Mouse (Mus musculus): ENCODE results near the gene Aldh18a1.
"Not testable (repeated sequence)": the region's sequence is repeated elsewhere in the genome, so short reads cannot be mapped to it uniquely, and the experiment has no call there.

Gene Aldh18a1

DNA sequence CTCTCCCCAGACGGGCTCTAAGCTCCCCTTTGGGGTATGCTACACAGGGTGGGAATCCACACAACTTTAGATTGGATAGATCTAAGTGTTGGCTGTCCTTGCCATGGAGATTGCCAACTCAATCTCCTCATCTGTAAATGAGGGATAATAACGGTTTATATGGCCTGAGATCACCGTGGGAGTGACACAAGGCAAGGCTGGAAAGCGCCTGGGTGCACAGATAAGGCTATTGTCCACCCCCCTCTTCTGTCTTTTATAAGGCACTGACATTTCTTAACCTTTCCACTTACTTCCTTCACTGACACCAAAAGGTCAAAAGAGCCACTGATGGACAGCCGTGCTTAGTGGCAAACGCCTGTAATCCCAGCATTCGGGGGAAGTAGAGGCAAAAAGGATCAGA lies 1.4 kb downstream of the Aldh18a1 start:
- no peak for DNase-seq (ENCODE audit: inconsistent ontology term)

DNA sequence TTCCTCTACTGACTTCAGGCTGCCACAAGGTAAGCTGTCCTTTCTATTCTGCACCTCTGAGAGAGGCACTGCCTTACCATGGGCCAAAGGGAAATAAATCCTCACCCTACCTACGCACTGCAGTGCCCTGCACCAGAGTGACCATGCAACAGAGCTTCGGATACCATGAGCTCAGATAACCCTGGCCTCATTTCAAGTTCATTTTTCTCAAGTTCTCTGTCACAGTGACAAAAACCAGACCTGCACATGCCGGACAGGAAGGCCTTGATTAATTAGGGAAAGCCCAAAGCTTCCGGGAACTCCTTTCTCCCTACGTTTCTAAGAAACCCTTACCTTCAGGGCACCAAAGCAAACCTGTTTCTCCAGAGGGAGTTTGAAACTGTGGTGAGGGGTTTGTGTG lies 6.6 kb downstream of the Aldh18a1 start:
- no peak for DNase-seq (ENCODE audit: inconsistent ontology term)

DNA sequence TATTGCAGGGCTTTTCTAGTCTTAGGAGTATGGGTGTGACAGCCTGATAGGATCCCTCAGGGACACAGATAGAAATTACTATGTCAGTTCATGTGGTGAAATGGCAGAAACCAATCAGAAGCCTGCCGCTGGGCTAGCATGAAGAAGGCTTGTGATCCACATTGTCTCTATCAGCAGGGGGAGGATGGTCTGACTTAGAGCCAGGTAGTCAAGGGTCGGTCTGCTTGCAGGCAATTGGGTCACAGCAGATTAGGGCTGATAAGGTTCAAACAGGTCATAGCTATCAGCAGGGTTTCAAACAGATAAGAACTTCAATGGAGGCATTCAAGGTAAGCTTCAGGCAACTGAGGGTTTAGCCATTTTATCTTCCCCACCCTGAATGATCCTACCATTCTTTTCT lies 7.4 kb downstream of the Aldh18a1 start:
- no peak for DNase-seq (ENCODE audit: inconsistent ontology term)

DNA sequence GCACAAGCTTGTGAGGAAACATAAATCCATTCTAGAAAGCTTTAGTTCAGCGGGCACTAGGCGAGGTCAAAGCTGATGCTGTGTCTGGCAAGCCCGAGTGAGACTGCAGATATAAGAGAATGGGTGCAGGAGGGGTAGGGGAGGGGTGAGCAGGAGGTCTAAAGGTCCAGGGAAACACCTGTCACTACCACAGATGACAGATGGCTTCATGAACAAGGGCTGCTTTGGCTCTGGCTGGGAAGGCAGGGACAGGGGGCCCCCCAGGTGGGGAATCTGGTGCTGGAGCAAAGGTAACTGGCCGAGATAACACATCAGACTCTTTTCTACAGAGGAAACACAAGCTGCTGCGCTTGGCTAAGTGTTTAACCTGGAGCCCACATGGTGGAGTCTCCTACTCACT lies 12.8 kb downstream of the Aldh18a1 start:
- DNase-seq (ENCODE audit: inconsistent ontology term): no peak

DNA sequence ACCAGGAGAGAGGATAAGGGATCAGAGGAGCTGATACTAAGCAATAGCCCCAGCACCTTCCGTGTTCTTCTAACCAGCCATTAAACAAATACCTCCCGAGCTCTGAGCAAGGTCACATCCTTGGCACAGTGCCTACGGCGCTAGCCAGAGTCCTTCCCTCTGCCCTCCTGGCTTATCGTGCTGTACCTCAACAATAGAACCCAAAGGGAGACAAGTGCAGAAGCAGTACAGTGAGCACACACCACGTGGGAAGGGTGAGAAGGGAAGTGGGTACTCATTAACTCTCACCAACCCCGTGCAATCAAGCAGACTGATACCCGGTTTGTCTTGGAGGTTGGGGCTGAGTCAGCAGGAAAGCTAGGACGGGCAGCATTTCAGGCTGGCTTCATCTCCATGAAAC lies 17.5 kb downstream of the Aldh18a1 start:
- DNase-seq (ENCODE audit: inconsistent ontology term): no peak

DNA sequence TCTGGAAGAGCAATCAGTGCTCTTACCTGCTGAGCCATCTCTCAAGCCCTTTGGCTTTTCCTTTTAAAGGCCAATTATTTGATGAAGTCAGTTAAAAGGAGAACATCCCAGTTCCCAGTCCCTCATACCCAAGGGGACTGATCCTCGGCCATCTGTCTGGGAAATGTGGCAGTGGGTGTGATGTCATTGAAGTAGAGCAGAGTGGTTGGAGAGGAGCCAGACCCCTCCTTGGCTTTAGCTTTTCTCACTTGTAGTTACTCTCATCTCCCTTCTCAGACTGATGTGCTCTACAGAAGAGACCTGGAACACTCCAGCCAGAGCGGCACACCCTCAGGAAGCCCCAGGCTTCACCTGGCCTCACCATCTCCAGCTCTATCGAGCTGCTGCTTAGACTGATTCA lies 20.6 kb downstream of the Aldh18a1 start:
- DNase-seq (ENCODE audit: inconsistent ontology term): no peak

DNA sequence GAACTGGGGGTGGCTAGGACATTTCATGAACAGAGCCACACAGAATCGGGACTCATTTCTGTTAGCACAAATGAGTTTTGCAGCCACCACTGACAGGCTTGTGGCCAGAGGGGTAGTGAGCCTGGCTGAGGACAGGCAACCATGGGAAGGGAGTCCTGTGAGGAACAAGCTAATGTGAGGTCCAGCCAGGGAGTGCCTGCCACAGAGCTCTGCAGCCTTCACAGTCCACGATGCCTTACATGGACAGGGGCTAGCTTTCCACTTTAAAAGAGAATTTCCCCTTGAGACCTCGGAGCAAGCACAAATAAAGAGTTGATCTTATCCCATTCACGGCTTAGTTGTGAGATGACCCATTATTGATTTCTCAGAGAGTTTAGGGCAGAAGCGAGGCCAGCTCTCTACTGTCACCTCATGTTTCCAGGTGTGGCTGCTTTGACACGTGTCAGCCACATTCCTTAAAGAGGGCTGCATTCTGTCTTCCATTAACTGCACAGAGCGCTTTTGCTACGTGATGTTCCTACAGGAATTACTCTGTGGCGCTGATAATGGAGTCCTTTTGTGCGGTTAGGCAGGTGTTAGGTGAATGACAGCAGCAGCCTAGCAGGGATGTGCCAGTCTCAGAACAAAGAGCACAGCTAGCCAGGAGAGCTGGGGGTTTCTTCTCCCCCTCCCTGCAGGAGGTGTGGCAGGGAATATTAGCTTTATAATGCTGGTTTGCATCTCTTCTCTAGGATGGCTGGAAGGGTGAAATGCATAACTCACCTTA lies 24.2 kb downstream of the Aldh18a1 start:
- no peak for DNase-seq (ENCODE audit: inconsistent ontology term)

DNA sequence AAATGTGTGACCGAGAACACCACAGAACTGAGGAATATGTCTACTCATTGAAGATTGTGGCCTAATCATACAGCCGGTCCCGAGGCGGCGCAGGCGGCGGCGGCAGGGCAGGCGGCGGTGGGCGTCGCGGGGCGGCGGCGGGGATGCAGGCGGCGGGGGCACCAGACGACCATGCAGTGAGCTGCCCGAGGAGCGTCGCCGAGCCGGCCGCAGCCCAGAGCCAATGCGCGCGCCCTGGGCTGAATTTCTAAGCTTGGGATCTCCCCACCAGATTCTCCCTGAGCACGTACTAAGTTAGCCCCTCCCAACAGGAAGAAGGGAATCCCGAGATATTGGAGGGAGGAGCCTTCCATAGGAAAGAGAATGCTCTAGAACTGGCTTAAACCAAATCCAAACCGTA lies 26.7 kb downstream of the Aldh18a1 start:
- DNase-seq (ENCODE audit: inconsistent ontology term): not testable (repeated sequence)

DNA sequence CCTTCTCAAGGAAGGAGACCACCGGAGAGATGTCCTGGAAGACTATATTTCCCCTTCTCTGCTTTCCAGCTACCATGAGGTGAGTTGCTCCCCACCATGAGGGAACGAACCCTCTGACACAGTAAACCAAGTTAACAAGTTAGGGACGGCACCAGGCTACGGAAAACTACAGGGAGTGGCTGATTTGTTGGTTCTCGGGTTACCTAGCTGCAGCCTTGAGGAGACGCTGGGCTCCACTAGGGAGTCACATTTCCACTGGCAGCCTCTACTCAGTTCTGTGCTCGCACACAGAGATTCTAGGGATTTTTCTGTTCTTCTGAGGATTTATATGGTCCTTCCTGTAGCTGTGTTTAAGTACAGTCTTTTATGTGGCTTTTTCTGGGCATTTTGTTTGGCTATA lies 32.2 kb downstream of the Aldh18a1 start:
- no peak for DNase-seq (ENCODE audit: inconsistent ontology term)

DNA sequence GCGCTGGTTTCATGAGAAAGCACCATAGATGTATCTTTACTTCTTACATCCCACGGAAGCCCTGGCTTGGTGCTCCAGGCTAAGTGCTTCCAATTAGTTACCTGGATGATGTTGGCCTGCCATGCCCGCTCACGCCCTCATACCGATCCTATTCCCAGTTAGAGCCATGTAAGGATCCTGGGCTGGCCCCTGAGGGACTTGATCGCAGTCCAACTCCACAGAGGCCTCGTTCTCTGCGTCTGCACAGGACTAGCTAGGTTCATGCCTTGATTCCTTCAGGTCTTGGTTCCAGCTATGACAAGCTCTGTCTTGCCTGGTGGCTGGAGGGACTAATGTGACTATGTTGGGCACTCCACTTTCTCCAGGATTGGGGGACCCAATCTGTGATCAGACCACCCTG lies 33.1 kb downstream of the Aldh18a1 start:
- DNase-seq (ENCODE audit: inconsistent ontology term): no peak

DNA sequence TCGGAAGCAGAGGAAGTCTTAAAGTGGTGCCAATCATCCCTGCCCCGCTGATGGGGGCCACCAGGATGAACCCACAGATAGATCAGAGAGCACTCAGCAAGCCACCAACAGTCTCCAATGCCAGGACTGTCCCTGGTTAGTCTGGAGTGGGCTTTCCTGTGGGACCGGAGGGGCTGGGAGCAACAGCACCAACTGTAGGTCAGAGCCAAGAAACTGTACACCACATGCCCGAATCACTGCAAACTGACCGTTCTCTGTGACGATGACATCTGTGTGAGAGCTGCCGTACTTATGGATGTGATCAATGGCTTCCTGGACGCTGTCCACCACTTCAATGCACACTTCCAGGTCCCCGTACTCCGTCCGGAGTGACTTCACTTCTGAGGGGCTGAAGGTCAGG lies 33.9 kb downstream of the Aldh18a1 start:
- DNase-seq (ENCODE audit: inconsistent ontology term): no peak

DNA sequence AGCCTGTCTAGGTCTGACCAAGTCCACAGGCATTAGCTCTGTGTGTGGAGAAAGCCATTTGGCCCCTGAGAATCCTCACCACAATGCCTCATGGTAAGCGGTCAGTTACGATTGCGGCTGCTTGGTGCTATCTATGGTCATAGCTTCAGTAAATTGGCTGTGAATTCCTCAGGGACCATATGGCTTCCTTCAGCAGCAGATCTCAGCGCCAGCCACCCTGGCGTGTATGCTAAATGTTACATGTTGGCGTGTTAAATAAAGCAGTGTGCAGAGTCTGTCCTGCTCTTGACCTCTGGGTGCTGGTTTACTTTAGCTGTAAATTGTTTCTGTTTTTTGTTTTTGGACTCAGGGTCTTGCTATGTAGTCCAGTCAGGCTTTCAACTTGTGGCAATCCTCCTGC lies 34.4 kb downstream of the Aldh18a1 start:
- no peak for DNase-seq (ENCODE audit: inconsistent ontology term)

DNA sequence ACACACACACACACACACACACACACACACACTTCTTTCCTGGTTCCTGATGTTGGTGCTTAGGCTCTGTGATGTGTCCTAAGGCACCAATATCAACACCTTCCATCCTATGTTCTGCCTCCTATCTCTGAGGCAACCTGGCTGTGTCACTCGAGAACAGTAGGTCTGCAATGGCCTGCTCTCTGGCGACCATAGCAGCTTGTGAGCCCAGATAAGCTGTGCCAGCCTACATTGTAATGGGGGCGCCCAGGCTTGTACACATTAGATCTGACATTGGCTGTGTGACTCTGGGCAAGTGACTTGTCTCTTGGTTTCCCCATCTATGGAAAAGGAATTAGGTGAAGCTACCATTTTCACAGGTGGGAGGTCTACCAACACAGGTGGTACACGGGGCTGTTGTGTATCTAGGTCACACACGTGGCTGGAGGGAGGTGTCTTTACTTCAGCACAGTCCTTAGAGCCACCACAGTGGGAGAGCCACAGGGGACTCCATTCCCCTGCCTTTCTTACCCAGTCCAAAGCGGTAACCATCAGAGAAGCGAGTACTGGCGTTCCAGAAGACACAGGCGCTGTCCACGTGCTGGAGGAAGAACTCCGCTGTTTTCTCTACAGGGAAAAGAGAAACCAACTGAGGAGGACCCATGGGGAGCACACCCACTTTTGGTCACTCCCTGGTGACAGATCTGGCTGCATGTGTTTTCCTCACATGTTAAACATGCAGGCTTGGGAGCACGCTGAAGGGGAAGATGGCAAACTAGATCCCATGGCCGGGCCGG lies 35.1 kb downstream of the Aldh18a1 start:
- no peak for DNase-seq (ENCODE audit: inconsistent ontology term)

DNA sequence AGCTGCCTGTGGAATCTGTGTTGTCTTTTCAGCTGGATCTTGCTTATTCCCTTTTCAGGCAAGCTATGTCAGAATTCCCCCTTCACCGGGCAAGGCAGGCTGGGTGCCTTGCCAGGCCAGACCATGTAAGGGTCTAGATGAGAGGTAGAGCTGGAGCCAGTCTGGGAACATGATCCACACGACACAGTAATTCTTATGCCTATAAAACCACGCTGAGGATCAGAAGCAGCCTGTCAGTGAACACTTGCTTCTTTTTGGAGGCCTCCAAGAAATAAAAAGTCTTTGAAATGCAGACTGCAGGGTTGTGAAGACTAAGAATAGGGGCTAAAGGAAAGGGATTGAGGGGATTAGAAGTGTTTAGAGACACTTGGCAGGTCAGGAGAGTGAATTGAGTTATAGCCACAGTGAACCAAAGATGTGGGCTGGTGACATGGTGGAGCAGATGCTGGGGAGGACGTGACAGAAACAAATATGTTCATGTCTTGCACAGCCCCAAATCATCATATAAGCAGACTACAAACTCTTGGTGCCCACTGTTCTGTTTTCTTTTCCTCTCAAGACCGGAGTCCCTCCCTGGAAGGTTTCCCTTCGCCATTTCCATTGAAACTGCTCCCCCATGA lies 38.6 kb downstream of the Aldh18a1 start:
- DNase-seq (ENCODE audit: inconsistent ontology term): no peak

DNA sequence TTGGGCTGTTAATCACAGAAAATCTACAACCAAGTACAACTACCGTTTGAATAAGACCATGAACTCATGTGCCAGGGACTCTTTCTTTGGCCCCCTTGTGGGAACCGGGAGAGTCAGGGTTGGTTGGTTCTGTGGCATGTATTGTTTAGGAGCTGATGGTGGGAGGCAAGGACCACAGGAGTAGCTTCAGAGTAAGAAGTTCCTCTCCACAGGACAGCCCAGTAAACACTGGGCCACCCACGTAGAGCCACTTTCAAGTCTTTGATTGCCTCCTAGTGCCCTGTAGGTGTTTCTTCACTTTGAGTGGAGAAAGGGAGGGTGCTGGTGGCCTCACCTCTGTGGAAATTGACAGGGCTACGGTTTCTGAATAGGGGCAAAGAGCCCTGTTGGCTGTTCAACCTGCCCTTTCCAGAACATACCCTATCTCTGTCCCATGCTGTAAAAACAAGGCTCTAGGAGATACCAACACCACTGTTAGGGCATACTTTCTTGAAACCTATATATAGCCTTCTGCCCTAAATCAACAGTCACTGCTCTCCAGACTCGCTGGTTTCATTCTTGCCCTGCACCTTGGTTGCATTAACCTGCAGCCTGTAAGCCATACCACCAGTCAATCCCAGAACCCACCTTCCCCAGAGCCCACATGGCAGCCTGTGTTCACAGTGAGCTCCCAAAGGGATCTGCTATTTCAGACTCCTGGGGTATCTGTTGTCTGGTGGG lies 39.3 kb downstream of the Aldh18a1 start:
- DNase-seq (ENCODE audit: inconsistent ontology term): peak; percentile 54

DNA sequence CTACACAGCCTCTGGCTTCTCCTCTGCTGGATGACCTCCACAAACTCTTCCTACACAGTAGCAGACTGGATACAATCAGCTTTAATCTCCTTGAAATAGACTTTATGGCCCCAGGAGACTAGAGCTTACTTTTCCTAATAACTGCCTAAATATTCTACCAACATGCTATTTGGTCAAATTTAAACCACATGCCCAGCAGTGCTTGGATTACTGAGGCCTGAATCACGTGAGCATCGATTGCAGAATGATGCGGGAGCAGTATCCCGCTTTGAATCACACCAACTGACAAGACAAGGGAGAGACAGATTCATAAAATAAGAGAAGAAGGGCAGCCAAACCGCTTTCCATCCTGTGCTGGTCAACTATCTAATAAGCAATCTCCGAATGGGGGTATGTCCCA lies 39.9 kb downstream of the Aldh18a1 start:
- no peak for DNase-seq (ENCODE audit: inconsistent ontology term)

DNA sequence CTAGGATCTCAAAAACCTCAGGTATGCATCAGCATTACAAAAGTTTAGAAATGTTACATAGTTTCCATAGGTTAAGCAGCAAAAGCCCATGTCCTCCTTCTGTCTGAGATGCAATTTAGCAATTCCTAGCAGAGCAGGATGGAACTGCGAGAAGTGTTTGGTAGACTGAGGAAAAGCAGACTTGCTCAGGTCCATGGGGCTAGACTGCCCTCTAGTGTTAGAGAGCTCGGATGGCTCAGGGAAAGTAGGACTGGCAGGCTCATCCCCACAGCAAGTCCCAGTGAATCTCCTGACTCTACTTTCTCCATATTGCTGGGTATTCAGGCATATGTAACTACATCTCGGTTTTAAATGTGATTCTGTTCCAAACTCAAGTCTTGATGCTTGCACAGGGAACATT lies 43.4 kb downstream of the Aldh18a1 start:
- peak; percentile 45 for DNase-seq (ENCODE audit: inconsistent ontology term)

DNA sequence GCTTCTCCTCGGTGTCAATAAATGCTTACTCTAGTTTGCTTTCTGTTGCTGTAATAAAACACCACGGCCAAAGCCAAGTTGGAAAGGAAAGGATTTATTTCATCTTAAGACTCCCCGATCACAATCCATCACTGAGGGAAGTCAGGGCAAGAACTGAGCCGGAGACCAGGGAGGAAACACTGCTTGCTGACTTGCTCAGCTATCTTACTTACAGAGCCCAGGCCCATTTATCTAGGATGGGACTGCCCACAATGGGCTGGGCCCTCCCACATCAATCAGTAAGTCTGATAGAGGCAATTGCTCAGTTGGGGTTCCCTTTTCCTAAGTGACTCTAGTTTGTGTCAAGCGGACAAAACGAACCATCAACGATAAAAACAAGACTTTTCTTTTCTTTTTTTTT lies 45.5 kb downstream of the Aldh18a1 start:
- DNase-seq (ENCODE audit: inconsistent ontology term): no peak

DNA sequence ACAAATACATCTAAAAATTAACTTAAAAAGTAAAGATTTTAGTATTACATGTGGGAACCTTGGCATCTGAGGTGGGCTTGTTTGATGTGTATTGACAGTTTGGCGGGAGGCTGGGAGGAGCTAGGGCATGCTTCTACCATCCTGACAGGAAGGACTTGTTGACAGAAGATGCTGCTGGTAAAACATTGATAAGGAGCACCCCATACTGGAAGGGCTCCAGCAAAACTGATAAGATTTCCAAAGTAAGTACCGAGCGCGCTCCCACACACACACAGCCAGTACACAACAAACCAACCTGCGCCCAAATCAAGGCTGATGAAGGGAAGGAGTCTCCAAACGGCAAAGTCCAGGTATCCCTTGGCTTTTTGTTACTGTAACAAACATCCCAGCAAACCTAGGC lies 51.7 kb downstream of the Aldh18a1 start:
- DNase-seq (ENCODE audit: inconsistent ontology term): no peak

DNA sequence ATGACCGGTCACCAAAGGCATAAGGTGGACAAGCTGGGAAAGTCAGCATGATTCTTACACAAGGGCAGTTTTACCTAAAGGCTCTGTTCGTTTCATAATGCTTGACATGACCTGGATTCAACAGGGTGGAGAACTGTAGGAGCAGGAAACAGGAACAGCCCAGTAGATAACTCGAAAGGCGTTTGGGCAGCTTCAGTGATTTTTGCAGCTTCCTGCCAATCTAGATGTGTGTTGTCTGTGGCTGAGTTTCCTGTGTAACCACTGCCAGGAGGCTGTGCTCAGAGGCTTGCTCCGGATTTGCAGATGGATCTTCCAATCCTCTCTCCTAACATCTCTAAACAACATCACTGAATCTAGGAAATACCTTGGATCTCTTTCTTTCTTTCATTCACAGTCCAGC lies 55.7 kb downstream of the Aldh18a1 start:
- DNase-seq (ENCODE audit: inconsistent ontology term): no peak

DNA sequence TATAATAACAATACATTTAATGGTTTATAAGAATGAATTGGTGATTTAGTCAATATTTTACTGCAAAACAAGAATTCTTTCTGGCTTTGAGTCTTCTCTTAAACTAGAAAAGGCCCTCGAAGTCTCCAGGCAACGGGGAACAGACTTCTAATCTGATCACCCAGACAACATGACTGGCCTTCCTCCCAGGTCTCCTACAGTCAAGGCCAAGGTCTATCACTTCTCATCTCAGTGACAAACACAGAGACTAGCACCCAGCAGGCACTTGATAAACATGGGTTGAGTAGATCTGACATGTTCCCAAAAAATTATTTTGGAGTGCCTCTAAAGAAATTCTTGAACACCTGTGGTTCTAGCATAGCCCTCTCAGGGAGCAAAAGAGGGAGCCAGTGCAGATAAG lies 57.9 kb downstream of the Aldh18a1 start:
- no peak for DNase-seq (ENCODE audit: inconsistent ontology term)

DNA sequence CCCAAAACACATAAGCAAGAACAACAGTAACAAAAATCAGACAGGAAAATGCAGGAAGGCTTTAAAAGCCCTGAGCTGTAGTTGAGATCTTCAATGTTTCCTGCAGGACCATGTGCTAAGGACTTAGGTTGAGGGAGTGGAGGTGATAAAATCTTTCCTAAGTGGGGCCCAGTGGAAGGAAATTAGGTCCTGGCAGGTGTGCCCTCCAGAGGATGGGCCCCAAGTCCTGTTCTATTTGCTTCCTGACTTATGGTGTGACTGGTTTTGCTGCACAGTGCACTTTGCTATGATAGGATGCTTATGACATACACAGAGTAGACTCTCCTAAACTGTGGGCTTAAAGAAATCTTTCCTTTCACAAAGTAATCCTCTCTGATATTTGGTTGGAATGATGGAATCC lies 60.0 kb downstream of the Aldh18a1 start:
- no peak for DNase-seq (ENCODE audit: inconsistent ontology term)

Measured in Muller cell, postnatal 12 days (primary cell).